Mouse (Mus musculus): ENCODE results near the gene Prmt2.

DNA sequence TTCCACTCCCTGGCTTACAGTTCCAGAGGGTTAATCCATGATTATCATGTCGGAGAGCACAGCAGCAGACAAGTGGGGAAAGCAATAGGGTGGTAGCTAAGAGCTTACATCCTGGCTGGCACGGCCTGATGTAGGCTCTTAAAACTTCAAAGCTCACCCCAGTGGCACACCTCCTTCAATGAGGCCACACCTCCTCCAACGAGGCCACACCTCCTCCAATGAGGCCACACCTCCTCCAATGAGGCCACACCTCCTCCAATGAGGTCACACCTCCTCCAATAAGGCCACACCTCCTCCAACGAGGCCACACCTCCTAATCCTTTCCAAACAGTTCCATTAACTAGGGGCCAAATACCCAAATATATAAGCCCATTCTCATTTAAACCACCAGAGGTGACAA is 23.5 kb downstream of the Prmt2 start:
- TF ChIP-seq CTCF (conservative IDR thresholded peaks at IDR 0.05; ENCODE audit: insufficient read depth, insufficient read length, low read depth, low read length) (no peak), POLR2A (IDR thresholded peaks at IDR 0.05; ENCODE audit: low read depth, low read length) (no peak)
